Mouse (Mus musculus): ENCODE results near the gene Gm28051.

Gene Gm28051

DNA sequence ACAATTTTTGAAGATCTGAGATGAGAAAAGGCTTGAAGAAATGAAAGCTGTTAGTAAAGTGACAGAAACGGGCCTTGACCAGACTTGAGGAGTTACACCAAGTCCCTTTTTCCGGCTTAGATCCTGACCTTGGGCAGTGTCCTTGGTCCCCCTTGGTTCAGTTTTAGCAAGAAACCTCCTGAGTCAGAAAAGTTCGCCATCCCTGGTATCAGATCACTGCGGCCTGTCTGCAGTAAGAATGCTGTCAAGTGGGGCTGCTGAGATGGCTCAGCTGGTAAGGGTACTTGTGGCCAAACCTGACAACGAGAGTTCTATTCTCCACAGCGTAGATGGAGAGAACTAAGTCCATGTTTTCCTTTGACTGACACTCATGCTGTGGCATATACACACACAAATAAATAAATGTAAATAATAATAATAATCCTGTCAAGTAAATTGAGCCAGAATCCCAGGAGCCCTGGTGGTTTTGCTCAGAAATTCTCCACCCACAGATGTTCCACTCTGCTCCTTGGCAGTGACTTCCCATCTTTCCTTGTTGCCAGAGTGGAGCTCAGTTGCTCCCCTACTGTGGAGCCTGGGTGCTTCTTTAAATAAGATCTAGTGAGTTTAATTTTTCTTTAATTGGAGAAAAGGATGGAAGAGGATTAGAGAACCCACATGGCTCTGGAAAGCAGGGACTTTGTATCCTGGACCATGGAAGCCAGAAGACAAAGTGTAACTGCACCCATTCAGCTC, 51.5 kb downstream of the Gm28051 start:
- DNase-seq (ENCODE audit: low spot score in 2 of 2) = no peak

DNA sequence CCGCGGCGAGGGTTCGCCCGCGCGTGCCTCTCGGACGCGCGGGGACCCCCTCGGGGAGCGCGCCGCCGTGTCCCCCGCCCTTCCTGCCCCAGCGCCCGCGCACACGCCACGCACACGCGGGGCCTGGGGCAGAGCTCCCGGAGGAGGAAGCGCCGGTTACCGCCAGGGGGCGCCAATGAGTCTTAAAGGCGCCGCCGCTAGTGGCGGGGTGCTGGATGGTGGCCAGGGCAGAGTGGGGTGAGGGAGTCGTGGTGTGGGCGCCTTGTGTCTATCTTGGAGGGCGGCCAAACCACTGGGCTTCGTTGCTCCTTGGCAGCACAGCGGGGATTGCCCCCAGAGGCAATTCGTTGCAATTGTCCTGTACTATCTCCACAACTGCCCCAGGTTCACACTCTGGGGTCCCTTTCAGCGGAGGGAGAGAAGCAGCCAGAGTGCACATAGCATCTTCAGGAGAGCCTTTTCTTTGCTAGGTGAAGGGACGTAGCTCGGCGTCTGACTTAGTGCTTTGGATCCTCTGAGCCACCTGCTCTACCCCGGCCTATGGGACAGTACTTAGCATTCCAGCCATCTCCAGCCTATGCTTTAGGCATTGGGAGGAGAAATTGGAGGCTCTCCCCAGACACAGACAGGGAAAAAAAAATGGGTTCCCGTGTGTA, 52.2 kb downstream of the Gm28051 start:
- DNase-seq (ENCODE audit: low spot score in 2 of 2) = peak; percentile 81 to 83

DNA sequence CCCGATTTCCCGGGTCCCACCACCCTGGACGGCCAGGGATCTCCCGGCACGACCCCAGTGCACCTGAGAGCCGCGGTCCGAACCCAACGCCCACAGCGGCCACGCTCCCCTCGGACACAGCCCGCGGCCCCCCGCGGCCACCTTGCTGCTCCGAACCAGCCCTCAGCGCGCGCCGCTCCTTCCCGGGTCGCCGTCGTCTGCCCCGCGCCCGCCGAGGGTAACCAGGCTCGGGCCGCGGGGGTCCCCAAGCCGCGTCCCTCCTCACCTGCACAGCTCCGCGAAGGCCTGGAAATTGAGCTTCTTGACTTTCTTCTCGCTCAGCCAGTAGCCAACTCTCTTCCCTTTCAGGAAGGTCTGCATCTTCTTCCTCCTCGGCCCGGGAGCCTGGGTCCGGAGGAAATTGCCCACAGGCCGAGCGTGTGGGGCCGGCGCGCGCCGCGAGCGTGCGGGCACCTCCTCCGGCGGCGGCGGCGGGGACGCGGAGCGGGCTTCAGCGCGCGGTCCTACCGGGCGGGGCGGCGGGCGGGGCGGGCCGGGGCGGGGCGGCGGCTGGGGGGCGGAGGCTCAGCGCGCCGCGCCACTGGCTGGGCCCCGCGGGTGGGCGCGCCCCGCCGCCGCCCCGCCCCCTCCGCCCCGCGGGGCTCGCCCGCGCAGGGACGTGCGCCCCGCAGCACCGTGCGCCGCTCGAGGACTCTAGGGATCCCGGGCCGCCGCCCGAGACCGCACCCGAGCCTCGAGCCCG, 52.9 kb downstream of the Gm28051 start, which contains the start of gene Itpk1:
Itpk1 (minus strand) TSS at position 474 of the 742 bp plus-strand sequence.
- DNase-seq (ENCODE audit: low spot score in 2 of 2) = peak in 1 of 2 experiments; percentile 40

DNA sequence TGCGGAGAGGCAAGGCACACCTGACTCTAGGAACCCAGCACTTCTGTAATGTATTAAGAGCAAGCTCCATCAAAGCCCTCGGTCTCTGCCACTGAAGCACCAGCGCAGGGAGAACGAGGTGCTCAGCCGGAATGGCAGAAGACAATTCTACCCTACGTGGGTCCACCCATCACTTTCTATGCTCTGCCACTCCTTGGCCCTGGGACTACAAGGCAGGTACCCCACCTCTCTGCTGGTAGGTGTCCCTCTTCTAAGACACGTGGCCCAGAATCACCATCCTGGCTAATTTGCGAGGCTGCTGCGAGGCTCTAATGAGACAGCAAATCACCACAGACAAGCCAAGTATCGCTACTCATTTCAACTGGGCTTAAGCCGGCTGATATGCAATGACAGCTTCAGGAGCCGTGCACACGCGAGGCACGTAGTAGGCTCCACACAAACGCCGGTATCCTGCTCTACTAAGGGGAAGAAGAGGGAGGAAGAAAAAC, 53.6 kb downstream of the Gm28051 start:
- DNase-seq (ENCODE audit: low spot score in 2 of 2) = no peak

DNA sequence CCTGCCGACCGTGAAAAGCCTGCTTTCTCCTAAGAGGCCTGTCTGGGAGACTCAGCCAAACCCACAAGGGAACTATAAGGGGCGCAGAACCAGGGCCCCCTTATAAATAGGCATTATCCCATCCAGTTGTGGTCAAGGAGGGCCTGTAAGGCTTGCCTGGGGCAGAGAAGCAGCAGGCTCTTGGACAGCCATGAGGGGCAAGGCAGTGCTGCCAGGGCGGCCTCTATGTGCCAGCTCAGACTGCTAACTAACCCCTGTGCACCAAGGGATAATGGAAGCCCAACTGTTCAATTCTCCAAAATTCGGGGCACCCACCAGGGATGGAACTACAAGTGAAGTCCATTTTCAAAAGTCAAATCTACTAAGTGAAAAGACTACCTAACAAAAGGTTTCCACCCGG, 54.1 kb downstream of the Gm28051 start:
- no peak for DNase-seq (ENCODE audit: low spot score in 2 of 2)

DNA sequence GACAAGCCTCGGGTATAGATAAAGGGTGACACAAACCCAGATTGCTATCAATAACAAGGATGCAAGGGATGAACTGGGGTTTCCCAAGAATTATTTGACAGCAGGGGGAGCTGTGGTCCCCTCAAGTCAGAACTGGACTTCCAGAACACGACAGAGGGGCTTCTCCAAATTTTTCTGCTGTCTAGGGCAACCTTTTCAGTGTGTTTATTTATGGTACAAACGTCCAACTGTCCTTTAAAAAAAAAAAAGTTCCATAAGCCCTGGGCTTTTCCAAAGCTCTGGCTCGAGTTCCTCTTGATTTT, 54.5 kb downstream of the Gm28051 start:
- DNase-seq (ENCODE audit: low spot score in 2 of 2) = peak in 1 of 2 experiments; percentile 51

DNA sequence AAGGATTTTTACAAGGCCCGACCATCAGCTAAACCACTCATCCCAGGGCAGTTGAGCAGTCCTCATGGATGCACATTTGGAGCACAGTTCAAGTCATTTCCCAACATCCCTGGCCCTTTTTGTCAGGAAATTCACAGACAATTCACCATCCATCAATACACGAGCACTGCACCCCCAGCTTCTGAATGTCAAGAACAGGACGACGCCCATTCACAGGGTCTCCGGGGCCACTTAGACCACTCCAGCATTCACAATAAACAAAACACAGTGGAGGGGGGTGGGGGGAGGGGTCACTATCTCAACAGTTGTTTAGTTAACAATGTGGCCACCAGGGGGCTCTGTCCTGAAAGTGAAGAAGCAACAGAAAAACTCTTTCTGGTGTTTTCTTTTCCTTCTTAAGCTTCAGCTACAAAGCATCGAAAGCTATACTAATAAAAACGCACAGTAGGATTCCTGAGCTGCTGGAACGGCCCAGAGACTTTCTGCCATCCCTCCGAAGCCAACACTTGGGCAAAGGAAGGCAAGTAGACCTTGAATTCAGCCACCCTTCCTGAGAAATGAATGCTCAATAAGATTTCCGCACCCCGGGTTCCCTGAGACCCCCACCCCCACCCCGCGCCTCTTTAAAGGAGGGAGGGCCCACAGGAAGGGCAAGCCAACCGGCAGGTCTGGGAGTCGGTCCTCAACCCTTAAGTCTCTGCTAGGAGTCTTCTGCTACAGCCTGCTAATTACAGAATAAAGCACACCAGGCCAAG, 55.0 kb downstream of the Gm28051 start:
- DNase-seq (ENCODE audit: low spot score in 2 of 2) = peak in 1 of 2 experiments; percentile 62

DNA sequence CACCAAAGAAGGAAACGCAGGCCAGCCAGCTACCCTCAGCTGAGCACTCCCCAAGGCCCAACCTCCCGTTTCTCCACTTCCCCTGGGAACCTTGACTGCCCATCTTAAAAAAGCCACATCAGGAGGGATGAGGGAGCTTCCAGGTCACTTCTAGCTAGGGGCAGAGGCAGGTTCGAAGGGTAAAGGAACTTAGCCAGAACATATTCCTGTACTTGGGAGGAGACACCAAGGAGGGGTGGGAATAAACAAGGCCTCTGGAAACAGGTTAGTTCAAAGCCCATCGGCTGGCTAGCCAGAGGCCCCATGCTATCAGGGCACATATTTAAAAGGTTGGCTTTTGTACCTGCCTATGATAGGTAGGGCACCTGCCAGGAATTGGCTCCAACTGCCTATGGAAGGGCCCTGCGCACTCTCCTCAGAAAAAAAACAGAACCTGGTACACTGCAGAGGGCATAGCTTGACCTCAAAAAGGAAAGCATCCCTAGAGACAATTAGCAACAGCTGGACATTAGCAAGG, 55.8 kb downstream of the Gm28051 start:
- no peak for DNase-seq (ENCODE audit: low spot score in 2 of 2)

DNA sequence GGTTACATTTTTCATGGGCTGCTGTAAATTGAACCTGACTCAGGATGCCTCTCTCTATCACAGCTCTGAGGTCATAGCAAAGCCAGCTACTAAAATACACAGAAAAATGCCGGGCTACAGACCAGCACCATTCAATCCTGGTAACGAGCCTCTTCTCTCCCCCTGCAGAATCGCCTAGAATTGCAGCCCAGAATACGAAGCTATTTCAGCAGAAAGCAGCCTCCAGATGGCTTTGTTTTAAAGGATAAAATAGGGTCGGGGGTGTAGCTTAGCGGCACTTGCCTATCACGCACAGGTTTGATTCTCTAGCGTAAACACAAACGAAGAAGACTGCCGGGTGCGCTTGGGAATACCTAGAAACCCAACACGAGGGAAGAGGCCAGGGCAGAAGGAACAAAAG, 57.1 kb downstream of the Gm28051 start:
- no peak for DNase-seq (ENCODE audit: low spot score in 2 of 2)

DNA sequence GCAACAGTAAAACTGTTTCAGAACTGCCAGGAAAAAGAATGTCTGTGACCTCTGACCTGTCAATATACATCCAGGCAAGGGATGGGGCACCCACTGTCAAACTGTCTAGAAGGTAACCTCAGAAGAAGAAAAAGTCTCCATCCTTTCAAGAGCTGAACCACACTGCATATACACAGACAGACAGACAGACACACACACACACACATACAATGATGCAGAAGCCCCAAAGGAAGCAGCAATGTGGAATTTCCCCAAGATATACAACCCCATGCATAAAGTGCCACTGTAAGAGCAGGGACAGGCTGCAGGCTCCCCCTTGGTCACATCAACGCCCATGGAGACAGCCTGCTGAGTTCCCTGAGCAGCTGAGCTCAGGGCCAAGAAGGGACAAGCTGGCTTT, 58.4 kb downstream of the Gm28051 start:
- DNase-seq (ENCODE audit: low spot score in 2 of 2) = no peak

DNA sequence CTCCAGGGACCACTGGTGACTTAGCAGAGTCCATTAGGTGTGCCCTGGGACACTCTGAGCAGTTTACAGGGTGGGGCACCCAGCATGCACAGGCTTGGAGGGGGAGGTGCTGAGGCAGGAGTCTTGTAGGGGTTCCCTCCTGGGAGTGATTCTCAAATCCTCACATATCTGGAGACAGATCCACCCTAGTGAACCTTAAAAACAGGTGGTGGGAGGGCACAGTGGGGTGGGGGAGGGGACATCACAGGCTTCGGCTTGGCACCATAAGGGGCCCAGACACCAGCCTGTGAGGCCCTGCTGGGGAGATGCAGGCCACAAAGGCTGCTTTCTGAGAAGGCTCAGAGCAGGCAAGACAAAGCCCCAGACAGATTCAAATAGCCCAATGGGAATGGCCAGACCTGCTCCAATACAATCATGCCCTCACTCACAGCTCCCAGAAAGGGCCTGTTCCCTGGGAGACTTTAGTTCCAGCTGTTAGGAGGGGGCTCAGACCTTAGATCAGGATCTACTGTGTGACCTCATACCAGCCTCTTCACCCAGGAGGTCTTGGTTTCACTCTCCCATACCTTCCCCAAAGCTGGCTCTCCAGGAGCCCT, 59.4 kb downstream of the Gm28051 start:
- DNase-seq (ENCODE audit: low spot score in 2 of 2) = no peak

DNA sequence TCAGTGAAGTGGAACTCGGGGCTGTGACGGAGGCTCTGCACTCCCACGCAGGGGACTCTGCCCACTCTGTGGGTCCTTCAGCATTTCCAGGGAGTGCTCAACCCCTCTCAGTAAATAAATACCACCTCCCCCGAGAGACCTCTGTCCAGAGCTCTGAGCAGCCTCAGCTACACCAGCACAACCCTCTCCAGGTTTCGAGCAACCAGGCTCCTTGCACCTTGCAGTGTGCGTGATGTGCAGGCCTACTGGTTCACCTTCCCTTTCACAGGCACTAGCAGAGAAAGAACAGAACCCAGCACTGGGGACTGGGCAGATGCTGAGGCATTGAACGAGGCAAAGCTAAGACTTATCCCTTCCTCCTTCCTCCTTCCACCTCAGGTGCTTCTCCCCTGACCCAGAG, 60.2 kb downstream of the Gm28051 start:
- DNase-seq (ENCODE audit: low spot score in 2 of 2) = no peak

DNA sequence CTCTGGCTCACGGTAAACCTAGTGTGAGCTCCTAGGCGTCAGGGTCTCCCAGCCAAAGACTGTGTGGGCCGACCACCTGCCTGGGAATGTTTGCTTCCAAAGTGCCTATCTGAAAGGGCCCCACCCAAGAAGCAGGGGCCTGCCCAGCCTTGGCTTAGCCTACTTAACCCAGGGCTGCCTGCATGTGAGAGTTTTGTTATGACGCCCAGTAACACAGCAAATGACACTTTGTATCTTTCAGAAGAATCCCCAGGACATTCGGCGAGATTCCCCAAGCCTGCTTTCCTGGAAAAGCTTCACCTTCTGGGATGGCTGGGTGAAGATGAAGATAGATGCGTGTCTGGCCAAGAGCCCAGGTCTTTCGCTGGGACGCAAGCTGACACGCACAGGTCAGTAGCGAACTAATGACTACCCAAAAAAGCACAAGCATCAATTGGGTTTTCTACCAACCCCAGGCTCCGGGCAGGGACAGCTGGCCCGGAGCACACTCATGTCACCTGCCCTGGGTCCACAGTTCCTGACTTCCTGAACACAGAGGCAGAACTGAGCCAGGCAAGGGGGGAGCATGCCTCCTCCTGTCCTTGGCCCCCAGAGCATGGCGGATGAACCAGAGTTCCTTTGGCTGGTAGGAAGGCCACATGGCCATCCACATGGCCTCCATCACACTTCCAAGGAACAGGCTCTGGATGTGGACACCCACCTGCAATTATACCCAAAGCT, 60.8 kb downstream of the Gm28051 start:
- no peak for DNase-seq (ENCODE audit: low spot score in 2 of 2)

DNA sequence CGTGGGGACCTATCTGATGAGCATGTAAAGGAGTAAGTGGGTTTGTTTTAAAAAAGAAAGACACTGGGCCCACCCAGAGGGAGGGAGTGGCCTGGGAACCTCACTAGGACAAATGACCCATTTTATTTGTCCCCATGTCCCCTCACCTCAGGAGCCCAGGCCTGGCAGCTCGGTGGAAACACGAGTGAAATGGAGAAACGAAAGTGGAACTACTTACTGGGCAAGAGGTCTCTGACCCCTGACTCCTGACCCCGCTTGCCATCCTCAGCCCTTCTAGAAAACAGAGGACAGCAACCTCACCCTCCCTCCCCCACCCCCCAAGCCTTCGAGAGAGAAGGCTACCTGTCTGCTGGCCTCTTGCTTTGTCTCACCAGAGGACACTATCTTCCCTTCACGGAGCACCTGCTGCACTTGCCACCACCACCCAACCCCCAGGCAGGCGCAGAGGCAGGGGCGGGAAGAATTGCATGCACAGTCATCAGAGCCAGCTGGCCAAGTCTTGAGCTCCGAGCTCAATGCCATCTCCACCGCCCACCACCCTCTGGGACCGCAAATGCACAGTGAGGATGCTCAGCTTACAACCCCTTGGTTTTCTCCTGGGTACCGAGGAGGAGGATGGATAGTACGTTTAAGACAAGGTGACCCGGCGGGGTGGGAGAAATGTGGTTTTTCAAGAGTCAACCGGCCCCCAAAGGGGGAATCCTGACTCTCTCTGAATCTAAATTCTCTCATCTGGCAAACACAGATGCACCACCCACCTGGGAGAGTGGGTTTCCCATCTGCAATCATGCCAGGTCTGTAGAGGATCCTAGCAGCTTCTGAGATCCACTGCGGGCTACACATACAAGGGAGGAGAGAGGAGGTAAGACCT, 62.0 kb downstream of the Gm28051 start:
- DNase-seq (ENCODE audit: low spot score in 2 of 2) = peak; percentile 64 to 73

DNA sequence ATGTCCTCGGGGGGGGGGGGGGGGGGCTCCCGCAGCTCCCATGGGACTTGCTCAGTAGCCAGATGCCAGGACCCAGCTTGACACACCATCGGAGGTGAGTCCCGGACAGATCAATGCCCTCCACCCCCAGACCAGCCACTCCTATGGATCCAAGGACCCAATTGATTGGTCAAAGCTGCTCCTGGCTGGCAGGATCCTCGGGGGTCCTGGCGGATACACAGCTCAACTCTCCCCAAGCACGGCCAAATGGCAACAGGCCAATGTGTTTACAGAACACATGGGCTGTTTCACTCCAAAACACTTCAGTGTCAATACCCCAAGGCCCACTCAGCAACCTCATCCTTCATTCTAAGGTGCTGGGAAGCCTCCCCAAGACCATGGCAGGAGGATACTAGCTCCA, 65.8 kb downstream of the Gm28051 start:
- no peak for DNase-seq (ENCODE audit: low spot score in 2 of 2)

DNA sequence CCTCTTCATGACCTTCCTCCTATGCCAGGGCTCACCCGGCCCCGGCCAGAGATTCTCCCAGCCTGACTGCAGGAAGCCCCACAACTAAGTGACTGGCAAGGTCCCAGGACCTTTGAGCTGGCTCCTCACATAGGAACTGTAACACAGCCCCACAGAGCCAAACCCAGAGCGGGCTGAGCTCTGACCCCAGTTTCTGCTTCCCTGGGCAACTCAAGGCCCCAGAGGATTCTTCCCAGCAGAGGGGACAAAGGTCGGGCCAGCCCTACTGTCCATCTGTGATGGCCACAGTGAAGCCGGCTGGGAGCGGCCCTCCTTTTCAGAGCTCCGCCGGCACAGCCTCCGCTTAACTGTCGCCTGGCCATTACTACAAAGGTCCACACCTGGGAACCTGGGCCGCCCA, 66.4 kb downstream of the Gm28051 start:
- no peak for DNase-seq (ENCODE audit: low spot score in 2 of 2)

DNA sequence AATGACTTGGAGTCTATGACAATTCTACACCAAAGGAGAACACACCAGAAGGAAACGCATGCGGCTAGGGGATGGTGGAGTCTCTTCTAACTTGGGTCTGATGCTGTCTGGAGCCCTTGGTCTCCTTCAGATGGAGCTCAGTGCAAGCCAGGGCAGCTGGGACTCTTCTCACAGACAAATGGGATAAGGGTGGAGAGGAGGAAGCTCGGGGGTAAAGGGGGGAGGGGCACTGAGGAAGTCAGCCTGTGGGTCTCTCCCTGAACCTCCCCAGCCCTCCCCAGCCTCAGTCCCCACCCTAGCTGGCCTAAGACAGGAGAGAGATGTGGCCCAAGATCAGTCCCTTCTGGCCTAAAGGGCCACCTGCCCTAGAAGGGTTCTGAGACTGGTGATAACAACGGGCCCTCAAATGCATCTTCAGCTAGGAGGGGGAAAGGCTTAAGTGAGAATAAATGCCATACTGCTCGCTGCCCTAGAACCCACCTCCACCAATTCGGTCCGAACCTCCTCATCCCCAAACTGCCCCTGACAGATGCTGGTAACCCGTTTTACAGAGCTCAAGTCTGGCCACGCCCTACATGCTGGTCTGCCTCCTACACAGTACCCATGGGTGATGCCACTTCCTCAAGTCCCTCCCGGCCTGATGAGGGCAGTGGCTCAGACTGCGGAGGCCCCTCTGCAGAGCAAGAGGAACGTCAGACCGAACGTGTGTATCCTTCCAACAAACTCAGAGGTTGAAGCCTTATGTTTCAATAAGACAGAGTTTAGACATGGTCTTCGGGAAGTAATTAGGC, 67.6 kb downstream of the Gm28051 start:
- DNase-seq (ENCODE audit: low spot score in 2 of 2) = no peak

DNA sequence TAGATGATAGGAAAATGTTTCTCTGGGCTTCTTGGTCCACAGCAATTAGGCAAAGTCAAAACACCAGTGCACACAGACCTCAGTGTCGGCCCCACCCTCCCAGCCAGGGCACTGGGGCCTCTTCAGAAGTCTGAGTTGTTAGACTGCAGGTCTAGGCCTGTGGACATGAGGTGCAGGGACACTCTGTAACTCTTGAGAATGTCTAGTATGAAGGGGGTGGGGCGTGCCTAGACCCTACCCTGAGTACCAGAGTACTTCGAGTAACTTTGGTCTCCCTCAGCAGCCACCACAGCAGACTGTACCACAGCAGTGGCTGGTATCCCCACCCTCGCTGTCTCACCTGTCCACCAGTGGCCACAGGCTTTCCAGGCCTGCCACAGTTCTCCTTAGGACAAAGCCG, 71.2 kb downstream of the Gm28051 start:
- DNase-seq (ENCODE audit: low spot score in 2 of 2) = no peak

DNA sequence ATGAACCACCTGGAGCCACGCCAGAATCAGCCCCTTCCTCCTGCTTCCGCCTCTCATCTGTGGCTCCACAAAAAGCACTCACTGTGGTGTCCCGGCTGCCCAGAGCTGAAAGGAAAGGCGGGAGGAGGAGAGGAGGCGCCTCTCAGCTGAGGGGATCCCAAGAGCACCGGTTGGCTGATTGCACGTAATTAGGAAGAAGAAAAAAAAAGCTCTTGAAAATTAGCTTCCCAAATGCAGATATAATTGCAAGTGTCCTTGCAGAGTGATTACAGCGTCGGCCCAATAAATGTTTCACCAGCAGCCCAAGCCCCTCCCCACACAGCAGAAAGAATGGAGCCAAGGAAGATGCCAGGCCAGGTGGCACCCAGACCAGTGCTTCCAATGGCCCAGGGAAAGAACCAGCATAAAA, 72.0 kb downstream of the Gm28051 start:
- no peak for DNase-seq (ENCODE audit: low spot score in 2 of 2)

Data from frontal cortex, postnatal 14 days (tissue).